Mouse (Mus musculus) cerebellum, postnatal 25 days (tissue): ENCODE data around the gene Senp1.

ENCODE experiments used
- DNase-seq, 2 experiments: peaks; one replicate each; pipeline ENCODE4 v3.0.0; 2021; ENCODE audit warnings: mixed read lengths in 2 of 2

Senp1 gene

GRCm38 (mm10) chr15:98043967-98044366 is 49.6 kb downstream of the Senp1 start:
- DNase-seq: no peak

GRCm38 (mm10) chr15:98042508-98042907 is 51.0 kb downstream of the Senp1 start:
- no peak for DNase-seq

GRCm38 (mm10) chr15:98039682-98040081 is 53.9 kb downstream of the Senp1 start:
- DNase-seq: no peak

- no peak for DNase-seq
Measured at GRCm38 (mm10) chr15:98036578-98036977, 57.0 kb downstream of the Senp1 start.

GRCm38 (mm10) chr15:98035076-98035755 is 58.3 kb downstream of the Senp1 start:
- no peak for DNase-seq

GRCm38 (mm10) chr15:98033233-98033748 is 60.3 kb downstream of the Senp1 start:
- DNase-seq: no peak

- DNase-seq: no peak
Measured at GRCm38 (mm10) chr15:98029798-98030197, 63.7 kb downstream of the Senp1 start.

GRCm38 (mm10) chr15:98026967-98027904 is 66.3 kb downstream of the Senp1 start:
- no peak for DNase-seq

- DNase-seq: no peak
Measured at GRCm38 (mm10) chr15:98025611-98026010, 67.9 kb downstream of the Senp1 start.

GRCm38 (mm10) chr15:98023137-98023536 is 70.4 kb downstream of the Senp1 start:
- no peak for DNase-seq

- no peak for DNase-seq
Measured at GRCm38 (mm10) chr15:98021886-98022285, 71.7 kb downstream of the Senp1 start.

- DNase-seq: no peak
Measured at GRCm38 (mm10) chr15:98019047-98019446, 74.5 kb downstream of the Senp1 start.

- DNase-seq: no peak
Measured at GRCm38 (mm10) chr15:98017925-98018324, 75.6 kb downstream of the Senp1 start.

GRCm38 (mm10) chr15:98012810-98013209 is 80.7 kb downstream of the Senp1 start:
- no peak for DNase-seq

- DNase-seq: no peak
Measured at GRCm38 (mm10) chr15:98005181-98005580, 88.4 kb downstream of the Senp1 start.

- DNase-seq: no peak
Measured at GRCm38 (mm10) chr15:98004740-98005159, 88.8 kb downstream of the Senp1 start.

GRCm38 (mm10) chr15:98003822-98004739 is 89.5 kb downstream of the Senp1 start, which contains the start of gene Col2a1:
Gene Col2a1, minus strand, starts transcription at chr15:98004695.
- DNase-seq: peak; percentile 27 to 41

GRCm38 (mm10) chr15:98002991-98003821 is 90.3 kb downstream of the Senp1 start:
- DNase-seq: peak in 1 of 2 experiments; percentile 26

GRCm38 (mm10) chr15:98002113-98002990 is 91.2 kb downstream of the Senp1 start:
- no peak for DNase-seq
